Mouse (Mus musculus) C2C12 (cell line): ENCODE results near the gene Nr2e3. TPM values are rescaled to one million over a fixed set of nuclear protein-coding genes. Genes with fewer than 3 reads are reported as not detected.

Experiments
- H3K27me3 ChIP-seq: one replicate; pipeline ENCODE4 v1.6.1; 2011; ENCODE audit not compliant: control insufficient read depth, insufficient read depth, insufficient read length
- H3K36me3 ChIP-seq: one replicate; pipeline ENCODE4 v1.6.1; 2011; ENCODE audit not compliant: control insufficient read depth, insufficient read depth
- H3K4me3 ChIP-seq: one replicate; pipeline ENCODE4 v1.5.1; 2011; ENCODE audit warnings: mild to moderate bottlenecking, control low read depth; ENCODE audit not compliant: poor library complexity, insufficient read depth, severe bottlenecking
- H3K79me2 ChIP-seq: one replicate; pipeline ENCODE4 v1.6.1; 2011; ENCODE audit not compliant: control insufficient read depth, insufficient read depth
- H3K79me3 ChIP-seq: one replicate; pipeline ENCODE4 v1.6.1; 2011; ENCODE audit warnings: low read depth, control low read depth
- H3ac ChIP-seq: one replicate; pipeline ENCODE3; 2011; ENCODE audit warnings: low read depth; ENCODE audit not compliant: control insufficient read depth, insufficient read length
- CEBPB ChIP-seq: IDR thresholded peaks from one replicate; pipeline ENCODE4 v1.6.1; 2011; ENCODE audit warnings: low read depth, mild to moderate bottlenecking, control low read depth, moderate library complexity
- CTCF ChIP-seq: IDR thresholded peaks from one replicate; pipeline ENCODE4 v1.5.1; 2011; ENCODE audit not compliant: control insufficient read depth, insufficient read depth, insufficient read length
- FOSL1 ChIP-seq: IDR thresholded peaks from one replicate; pipeline ENCODE4 v1.8.0; 2011; ENCODE audit warnings: mild to moderate bottlenecking, low read length; ENCODE audit not compliant: poor library complexity, insufficient read depth, severe bottlenecking
- MAX ChIP-seq: IDR thresholded peaks from one replicate; pipeline ENCODE4 v1.6.1; 2011; ENCODE audit warnings: mild to moderate bottlenecking, control low read depth
- MYOD1 ChIP-seq: IDR thresholded peaks from one replicate; pipeline ENCODE4 v1.6.1; 2011; ENCODE audit warnings: low read depth; ENCODE audit not compliant: control insufficient read depth, insufficient read length
- MYOG ChIP-seq: IDR thresholded peaks from one replicate; pipeline ENCODE4 v1.6.1; 2011; ENCODE audit not compliant: control insufficient read depth, insufficient read length; ENCODE audit errors: extremely low read depth
- USF1 ChIP-seq: IDR thresholded peaks from one replicate; pipeline ENCODE4 v1.6.1; 2011; ENCODE audit warnings: low read depth, mild to moderate bottlenecking, control low read depth, moderate library complexity
- polyA plus RNA-seq: library from polyadenylated mRNA; unstranded; fragments of >200 nt; fragmentation: generic; extraction: Trizol; gene quantifications from one replicate; pipeline ENCODE4 v1.2.1, GENCODE M21; 2012; ENCODE audit warnings: missing spikeins

Gene Nr2e3
- polyA plus RNA-seq, 1 experiment = not detected

GRCm38 (mm10) chr9:59949511-59949910 lies 10.9 kb downstream of the Nr2e3 start:
- Histone ChIP-seq H3K79me3 (no peaks in the 10 kb centered on the region), H3K79me2 (no peaks in the 10 kb centered on the region), H3K36me3 (no peaks in the 10 kb centered on the region), H3K27me3 (peaks cover 49% of the 10 kb centered on the region), H3ac (no peak overlapping the region), H3K4me3 (no peak overlapping the region)
- no peak for TF ChIP-seq FOSL1
- no peak for TF ChIP-seq CTCF
- no peak for TF ChIP-seq MYOD1
- TF ChIP-seq MAX = no peak
- TF ChIP-seq MYOG = no peak
- no peak for TF ChIP-seq CEBPB
- no peak for TF ChIP-seq USF1

- Histone ChIP-seq H3ac (no peak overlapping the region), H3K79me2 (no peaks in the 10 kb centered on the region), H3K79me3 (no peaks in the 10 kb centered on the region), H3K27me3 (peaks cover 55% of the 10 kb centered on the region), H3K36me3 (no peaks in the 10 kb centered on the region), H3K4me3 (no peak overlapping the region)
- TF ChIP-seq FOSL1 (no peak), CTCF (no peak), CEBPB (no peak), USF1 (no peak), MYOD1 (no peak), MYOG (no peak), MAX (no peak)
These were observed 11.7 kb downstream of the Nr2e3 start for GRCm38 (mm10) chr9:59948691-59949250.

- Histone ChIP-seq H3K79me3 (no peaks in the 10 kb centered on the region), H3K36me3 (no peaks in the 10 kb centered on the region), H3K4me3 (no peak overlapping the region), H3ac (no peak overlapping the region), H3K79me2 (no peaks in the 10 kb centered on the region), H3K27me3 (peaks cover 58% of the 10 kb centered on the region)
- TF ChIP-seq CTCF (no peak), MYOG (no peak), USF1 (no peak), MAX (no peak), FOSL1 (no peak), CEBPB (no peak), MYOD1 (no peak)
These were observed 12.2 kb downstream of the Nr2e3 start for GRCm38 (mm10) chr9:59948226-59948625.

GRCm38 (mm10) chr9:59947271-59947670 lies 13.2 kb downstream of the Nr2e3 start:
- no peaks in the 10 kb centered on the region for H3K36me3 ChIP-seq
- TF ChIP-seq CTCF (no peak), MAX (no peak), CEBPB (no peak), FOSL1 (no peak), USF1 (no peak), MYOD1 (no peak), MYOG (no peak)

GRCm38 (mm10) chr9:59945241-59945640 lies 15.2 kb downstream of the Nr2e3 start:
- no peak overlapping the region for H3ac ChIP-seq
- no peaks in the 10 kb centered on the region for H3K36me3 ChIP-seq
- H3K79me3 ChIP-seq = no peaks in the 10 kb centered on the region
- no peak overlapping the region for H3K4me3 ChIP-seq
- no peak for TF ChIP-seq MYOD1
- TF ChIP-seq MYOG = no peak
- TF ChIP-seq FOSL1 = no peak
- TF ChIP-seq CEBPB = no peak
- no peak for TF ChIP-seq USF1
- no peak for TF ChIP-seq MAX
- TF ChIP-seq CTCF = no peak
- H3K79me2 ChIP-seq = no peaks in the 10 kb centered on the region
- peaks cover 61% of the 10 kb centered on the region for H3K27me3 ChIP-seq

More at GRCm38 (mm10) chr9:59947271-59947670, 13.2 kb downstream of the Nr2e3 start:
- peaks cover 58% of the 10 kb centered on the region for H3K27me3 ChIP-seq
- H3K79me2 ChIP-seq = no peaks in the 10 kb centered on the region
- no peak overlapping the region for H3K4me3 ChIP-seq
- no peak overlapping the region for H3ac ChIP-seq
- H3K79me3 ChIP-seq = no peaks in the 10 kb centered on the region
